Mouse (Mus musculus) olfactory bulb, adult 2 months (tissue): ENCODE data around the gene Magohb.

ENCODE experiments used
- CTCF ChIP-seq: fragments of 200-500 bp; IDR thresholded peaks from 2 replicates; pipeline ENCODE4 v1.5.1; 2012; ENCODE audit warnings: low read depth, mild to moderate bottlenecking, low read length, moderate library complexity; ENCODE audit not compliant: insufficient read depth
- POLR2A ChIP-seq: fragments of 200-500 bp; IDR thresholded peaks from 2 replicates; pipeline ENCODE4 v1.6.1; 2012; ENCODE audit warnings: mild to moderate bottlenecking, low read depth, low read length, moderate library complexity; ENCODE audit not compliant: insufficient read depth

- no peak for TF ChIP-seq CTCF
- TF ChIP-seq POLR2A, result no peak
Observed at GRCm38 (mm10) chr6:131292276-131292990, 611 bp downstream of the Magohb start.
